Mouse (Mus musculus) CD4-positive, CD25-positive, alpha-beta regulatory T cell, adult 9 weeks (primary cell): ENCODE results near the gene Smim15. TPM values are rescaled to one million over a fixed set of nuclear protein-coding genes. Genes with fewer than 3 reads are reported as not detected.

ENCODE experiments used
- polyA plus RNA-seq: library from polyadenylated mRNA; unstranded; fragments of 100-300 nt; shearing (Covaris generic); gene quantifications from one replicate; pipeline ENCODE4 v1.2.1, GENCODE M21; 2017

The Smim15 gene
- 69.6 TPM for polyA plus RNA-seq

GRCm38 (mm10) chr13:108044222-108044941 is at the start of gene Smim15:
Smim15 (plus strand) TSS chr13:108044446.

Other genes starting within 250 kb of the Smim15 start
- gene Ndufaf2, start 114.2 kb downstream of the Smim15 start, polyA plus RNA-seq = 19.1 TPM
- gene Ercc8, start 114.3 kb downstream of the Smim15 start, polyA plus RNA-seq = 22.5 TPM
- 0.52 TPM for gene Elovl7, start 170.0 kb downstream of the Smim15 start, polyA plus RNA-seq